Mouse (Mus musculus) heart, embryonic 14.5 days (tissue): Measurements from ENCODE around the gene Mgea5. TPM values are rescaled to one million over a fixed set of nuclear protein-coding genes. Genes with fewer than 3 reads are reported as not detected.

Source experiments
- ATAC-seq: fragments of 200-750 bp; cut with Nextera tagmentation; 2 replicates; pipeline ENCODE4 v1.8.0; 2017; ENCODE audit warnings: low read depth, moderate TSS enrichment; ENCODE audit not compliant: insufficient number of reproducible peaks, insufficient read depth, low FRiP score
- H3K27ac ChIP-seq, 2 experiments: fragments of 200-500 bp in 1 of 2; fragments of 300-500 bp in 1 of 2; sonication (generic) in 1 of 2; replicated peaks in 1 of 2; 2 replicates each; pipeline ENCODE4 v1.5.1; 2012 to 2014; ENCODE audit warnings: low read depth in 2 of 2, low read length in 2 of 2, control low read depth in 1 of 2, mild to moderate bottlenecking in 1 of 2, mixed read lengths in 1 of 2; ENCODE audit not compliant: control insufficient read depth in 1 of 2, insufficient read depth in 1 of 2
- H3K27me3 ChIP-seq: fragments of 300-500 bp; sonication (generic); 2 replicates; pipeline ENCODE4 v1.6.1; 2014; ENCODE audit warnings: mild to moderate bottlenecking, low read length, control low read depth; ENCODE audit not compliant: control insufficient read depth, insufficient read depth
- H3K36me3 ChIP-seq: fragments of 300-500 bp; sonication (generic); 2 replicates; pipeline ENCODE4 v1.6.1; 2014; ENCODE audit warnings: mild to moderate bottlenecking, control low read depth, low read length, mixed read lengths; ENCODE audit not compliant: control insufficient read depth, insufficient read depth
- H3K4me1 ChIP-seq, 2 experiments: fragments of 200-500 bp in 1 of 2; fragments of 300-500 bp in 1 of 2; sonication (generic) in 1 of 2; 2 replicates each; pipeline ENCODE4 v1.6.1; 2012 to 2014; ENCODE audit warnings: low read length in 2 of 2, control low read depth in 1 of 2, mixed read lengths in 1 of 2; ENCODE audit not compliant: control insufficient read depth in 2 of 2, insufficient read depth in 2 of 2
- H3K4me2 ChIP-seq: fragments of 300-500 bp; sonication (generic); 2 replicates; pipeline ENCODE4 v1.6.1; 2014; ENCODE audit warnings: mild to moderate bottlenecking, low read length
- H3K4me3 ChIP-seq, 2 experiments: fragments of 200-500 bp in 1 of 2; fragments of 300-500 bp in 1 of 2; sonication (generic) in 1 of 2; 2 replicates each; pipeline ENCODE4 v1.5.1; 2012 to 2014; ENCODE audit warnings: low read length in 2 of 2, mild to moderate bottlenecking in 2 of 2, control low read depth in 1 of 2, low read depth in 1 of 2, moderate library complexity in 1 of 2; ENCODE audit not compliant: control insufficient read depth in 1 of 2, insufficient read depth in 1 of 2
- H3K9ac ChIP-seq: fragments of 300-500 bp; sonication (generic); 2 replicates; pipeline ENCODE4 v1.6.1; 2014; ENCODE audit warnings: mild to moderate bottlenecking, low read length
- H3K9me3 ChIP-seq: fragments of 300-500 bp; sonication (generic); 2 replicates; pipeline ENCODE4 v1.6.1; 2016; ENCODE audit warnings: low read length, control low read depth; ENCODE audit not compliant: control insufficient read depth
- WGBS: fragments of 180-500 bp; shearing (Covaris S2); extraction: QIAGEN DNeasy Blood & Tissue Kit; methylation state at CpG from one replicate; pipeline ENCODE4 v1.1.7; 2014; 5-methylcytosine and 5-hydroxymethylcytosine counted together
- polyA plus RNA-seq: library from polyadenylated mRNA; unstranded; fragments of >200 nt; fragmentation: Nextera tagmentation; extraction: Ambion mirVana; gene quantifications from 2 replicates; pipeline ENCODE4 v1.2.1, GENCODE M21; 2014

Gene Mgea5
- polyA plus RNA-seq, 1 experiment from 2014 or later: 47.1 TPM

DNA sequence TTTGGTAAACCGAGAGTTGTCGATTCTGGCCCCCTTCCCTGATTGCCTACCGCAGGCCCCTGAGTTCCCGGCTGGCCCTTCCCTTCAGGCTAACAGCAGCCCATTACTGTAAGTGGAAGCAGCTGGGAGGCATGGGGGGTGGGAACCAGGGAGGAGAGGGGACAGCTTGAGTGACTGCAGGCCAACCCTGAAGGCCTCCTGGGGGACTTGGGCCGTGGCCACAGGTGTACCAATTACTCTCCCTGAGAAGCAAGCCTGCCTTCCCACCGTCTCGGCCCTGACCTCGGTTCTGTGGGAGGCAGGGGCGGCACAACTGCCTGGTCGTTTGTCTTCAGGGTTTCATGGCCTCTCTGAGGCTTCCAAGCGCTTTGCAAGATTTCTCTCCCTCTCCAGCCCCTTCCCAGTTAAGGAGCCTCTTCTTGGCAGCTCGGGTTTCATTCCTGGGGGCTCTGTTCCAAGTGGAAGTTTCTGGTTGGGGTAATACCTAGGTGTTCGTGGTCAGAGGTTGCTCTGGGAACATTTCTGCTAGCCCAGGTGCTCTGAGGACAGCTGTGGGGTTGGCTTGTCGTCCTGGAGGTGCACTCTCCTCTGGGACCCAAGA lies 57.9 kb downstream of the Mgea5 start:
- Histone ChIP-seq H3K9me3 (no peaks in the 10 kb centered on the region), H3K4me1 (no peaks in the 10 kb centered on the region; a peak in 1 of 4 replicates), H3K9ac (no peak overlapping the region), H3K4me3 (no peak overlapping the region), H3K36me3 (no peaks in the 10 kb centered on the region), H3K4me2 (no peak overlapping the region), H3K27ac (no peak overlapping the region), H3K27me3 (no peaks in the 10 kb centered on the region)
- WGBS: 45% methylated on average over 14 of the region's 14 CpGs
- ATAC-seq: no peak

GRCm38 (mm10) chr19:45722188-45722587 lies 61.4 kb downstream of the Mgea5 start:
- Histone ChIP-seq H3K4me1 (peaks cover 3 to 13% of the 10 kb centered on the region in 2 experiments), H3K9ac (no peak overlapping the region), H3K4me2 (no peak overlapping the region), H3K27ac (no peak overlapping the region), H3K9me3 (no peaks in the 10 kb centered on the region), H3K27me3 (no peaks in the 10 kb centered on the region), H3K36me3 (no peaks in the 10 kb centered on the region), H3K4me3 (no peak overlapping the region)
- 72% methylated on average over 5 of the region's 5 CpGs for WGBS
- no peak for ATAC-seq

- Histone ChIP-seq H3K4me1 (peaks cover 3 to 13% of the 10 kb centered on the region in 2 experiments), H3K9me3 (no peaks in the 10 kb centered on the region), H3K27ac (no peak overlapping the region), H3K9ac (peak overlapping the region; percentile 36), H3K4me2 (peak overlapping the region; percentile 64), H3K27me3 (no peaks in the 10 kb centered on the region), H3K4me3 (peak overlapping the region in 1 of 2 experiments; percentile 27; a peak in 1 of 4 replicates), H3K36me3 (no peaks in the 10 kb centered on the region)
- WGBS: 40% methylated on average over 3 of the region's 3 CpGs
- no peak for ATAC-seq
Measured at GRCm38 (mm10) chr19:45718286-45718685, 65.4 kb downstream of the Mgea5 start.

DNA sequence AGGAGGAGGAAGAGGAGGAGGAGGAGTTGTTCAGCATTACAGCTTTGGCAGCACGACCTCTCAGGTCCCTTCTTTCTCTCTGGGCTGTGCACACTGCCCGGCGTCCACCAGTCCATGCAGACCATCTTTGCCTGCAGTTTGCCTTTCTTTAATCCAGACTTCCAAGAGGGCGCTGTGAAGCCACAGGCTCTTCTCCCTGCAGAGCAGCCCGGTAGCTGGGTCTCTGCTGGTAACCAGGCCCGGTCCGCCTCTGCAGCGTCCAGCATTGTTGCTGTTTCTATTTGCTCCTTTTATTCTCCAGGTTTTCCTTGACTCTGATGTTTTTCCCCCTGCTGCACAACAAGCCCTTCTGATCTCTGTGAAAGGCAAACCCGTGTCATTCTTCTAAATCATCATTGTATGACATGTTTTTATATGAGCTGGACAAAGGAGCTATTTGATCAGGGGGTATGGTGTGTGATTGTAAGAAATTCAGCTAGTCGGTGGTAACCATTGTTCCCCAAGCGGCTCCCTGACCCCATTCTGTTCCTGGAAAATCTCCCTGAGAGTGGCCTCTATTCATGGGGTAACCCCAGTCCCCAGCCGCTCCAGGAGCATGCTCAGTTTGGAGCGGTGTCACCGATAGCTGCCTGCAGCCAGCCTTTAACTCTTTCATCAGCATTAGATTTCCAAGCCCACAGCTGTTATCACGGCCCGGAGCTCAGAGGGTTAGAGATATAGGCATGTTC lies 66.0 kb downstream of the Mgea5 start:
- WGBS: 7% methylated on average over 16 of the region's 16 CpGs
- Histone ChIP-seq H3K36me3 (no peaks in the 10 kb centered on the region), H3K4me1 (peaks cover 3 to 13% of the 10 kb centered on the region in 2 experiments), H3K27me3 (no peaks in the 10 kb centered on the region), H3K9me3 (no peaks in the 10 kb centered on the region), H3K9ac (peak overlapping the region; percentile 36), H3K27ac (peak overlapping the region in 1 of 2 experiments; percentile 34; a peak in 1 of 4 replicates), H3K4me3 (peak overlapping the region; percentile 19 to 27; a peak in 3 of 4 replicates), H3K4me2 (peak overlapping the region; percentile 64)
- peak; percentile 55; the same call in 1 of the 2 replicates for ATAC-seq

- Histone ChIP-seq H3K36me3 (no peaks in the 10 kb centered on the region), H3K9me3 (no peaks in the 10 kb centered on the region), H3K4me1 (peaks cover 0 to 5% of the 10 kb centered on the region in 2 experiments; a peak in 1 of 4 replicates), H3K4me2 (no peak overlapping the region), H3K27ac (no peak overlapping the region), H3K27me3 (no peaks in the 10 kb centered on the region), H3K4me3 (no peak overlapping the region), H3K9ac (no peak overlapping the region)
- WGBS: 62% methylated on average over 3 of the region's 3 CpGs
- no peak for ATAC-seq
Measured at GRCm38 (mm10) chr19:45708704-45709103, 74.9 kb downstream of the Mgea5 start.

Other genes with a start within 250 kb of the Mgea5 start
- 13.0 and 13.9 TPM in 2 replicates for gene Poll, start 223.3 kb downstream of the Mgea5 start, polyA plus RNA-seq
- 31.8 and 38.2 TPM in 2 replicates for gene Gm17018, start 223.2 kb downstream of the Mgea5 start, polyA plus RNA-seq
- gene Fbxw4, start 123.5 kb downstream of the Mgea5 start, polyA plus RNA-seq: 4.1 and 6.3 TPM in 2 replicates
- 0.46 TPM in 1 of 2 replicates, not detected in the other for gene Fgf8, start 40.9 kb downstream of the Mgea5 start, polyA plus RNA-seq
- 9.8 and 10.2 TPM in 2 replicates for gene Npm3, start 34.2 kb downstream of the Mgea5 start, polyA plus RNA-seq
- gene Kcnip2, start 32.2 kb upstream of the Mgea5 start, polyA plus RNA-seq: 3.1 and 3.6 TPM in 2 replicates
- 13.9 and 14.1 TPM in 2 replicates for gene Armh3, start 214.7 kb upstream of the Mgea5 start, polyA plus RNA-seq
- 3.3 and 4.0 TPM in 2 replicates for gene Hps6, start 219.7 kb upstream of the Mgea5 start, polyA plus RNA-seq